Comparison of ENCODE assay signal across 11 mouse cellular contexts in genomic region chr1:178486828-178487227, GRCm38 (mm10). TPM values are rescaled to one million over a fixed set of nuclear protein-coding genes. Genes with fewer than 3 reads are reported as not detected.
DNase-seq lines count a peak whose midpoint lies in the region; ATAC-seq and TF ChIP-seq lines count a peak whose summit lies in the region.
"Had no signal": no experiment of that assay in that cellular context is flagged by ENCODE, and none has a peak within 500 bp of the region (broad histone marks: within the 10 kb centered on the region; RNA-seq: fewer than 3 reads in every experiment).

No protein-coding gene starts in this region.

- no peak overlapping the region for H3K27ac ChIP-seq in hindbrain, embryonic 15.5 days (replicated peaks)
- H3K27ac ChIP-seq in hindbrain, embryonic 14.5 days = no peak overlapping the region
- peak overlapping the region; percentile 82 for H3K27ac ChIP-seq in heart, embryonic 16.5 days (ENCODE audit: low read length)
- H3K27ac ChIP-seq: forebrain, embryonic 12.5 days; hindbrain, embryonic 12.5 days had no signal

- no peaks in the 10 kb centered on the region for H3K36me3 ChIP-seq in hindbrain, embryonic 15.5 days
- H3K36me3 ChIP-seq in hindbrain, embryonic 14.5 days (replicated peaks; ENCODE audit: control insufficient read depth, insufficient read depth) = no peaks in the 10 kb centered on the region
- H3K36me3 ChIP-seq in heart, embryonic 16.5 days (ENCODE audit: control insufficient read depth, insufficient read depth) = no peaks in the 10 kb centered on the region
- H3K36me3 ChIP-seq: forebrain, embryonic 12.5 days; hindbrain, embryonic 12.5 days had no signal

- H3K9me3 ChIP-seq in hindbrain, embryonic 15.5 days = no peaks in the 10 kb centered on the region
- no peaks in the 10 kb centered on the region for H3K9me3 ChIP-seq in hindbrain, embryonic 14.5 days (ENCODE audit: control insufficient read depth, low read length)
- H3K9me3 ChIP-seq in heart, embryonic 16.5 days (replicated peaks; ENCODE audit: control insufficient read depth, low read length) = no peaks in the 10 kb centered on the region
- H3K9me3 ChIP-seq: forebrain, embryonic 12.5 days; hindbrain, embryonic 12.5 days had no signal

- TF ChIP-seq POLR2A in brain, embryonic 14.5 days (IDR thresholded peaks at IDR 0.05; ENCODE audit: borderline replicate concordance, extremely low read depth, insufficient read depth, insufficient read length, poor library complexity, severe bottlenecking) = no peak

- H3K4me3 ChIP-seq in hindbrain, embryonic 15.5 days = no peak overlapping the region
- no peak overlapping the region for H3K4me3 ChIP-seq in hindbrain, embryonic 14.5 days (replicated peaks; ENCODE audit: low read length)
- H3K4me3 ChIP-seq in heart, embryonic 16.5 days (ENCODE audit: low read length) = peak overlapping the region; percentile 37
- H3K4me3 ChIP-seq: forebrain, embryonic 12.5 days; hindbrain, embryonic 12.5 days had no signal

- WGBS in hindbrain, embryonic 15.5 days = 67% methylated on average over 5 of the region's 5 CpGs
- 66% methylated on average over 5 of the region's 5 CpGs for WGBS in hindbrain, embryonic 14.5 days
- WGBS in heart, embryonic 16.5 days = 34% methylated on average over 5 of the region's 5 CpGs

- TF ChIP-seq CTCF in brain, embryonic 14.5 days (IDR thresholded peaks at IDR 0.05; ENCODE audit: borderline replicate concordance, extremely low read depth, insufficient read depth, insufficient read length) = no peak

- no peak overlapping the region for H3K4me2 ChIP-seq in hindbrain, embryonic 15.5 days
- H3K4me2 ChIP-seq in hindbrain, embryonic 14.5 days (replicated peaks) = no peak overlapping the region
- H3K4me2 ChIP-seq in heart, embryonic 16.5 days (ENCODE audit: low read depth, low read length) = peak overlapping the region; percentile 53
- H3K4me2 ChIP-seq: forebrain, embryonic 12.5 days; hindbrain, embryonic 12.5 days had no signal

- H3K9ac ChIP-seq in hindbrain, embryonic 15.5 days = no peak overlapping the region
- H3K9ac ChIP-seq in hindbrain, embryonic 14.5 days = no peak overlapping the region
- peak overlapping the region; percentile 28; the same call in 1 of the 2 replicates for H3K9ac ChIP-seq in heart, embryonic 16.5 days (ENCODE audit: low read length)
- H3K9ac ChIP-seq: forebrain, embryonic 12.5 days; hindbrain, embryonic 12.5 days had no signal

- ATAC-seq in hindbrain, embryonic 15.5 days (ENCODE audit: low FRiP score, low read depth) = 0 out of 2 replicates have a peak, but pooled peaks have one; percentile 38
- ATAC-seq in hindbrain, embryonic 14.5 days (ENCODE audit: low FRiP score) = no peak
- peak; percentile 78 for ATAC-seq in heart, embryonic 16.5 days (replicated peaks; ENCODE audit: extremely low read depth, insufficient read depth, low FRiP score)

- DNase-seq in hindbrain, embryonic 14.5 days (ENCODE audit: low spot score) = no peak
- DNase-seq in brain, embryonic 14.5 days (ENCODE audit: low read depth) = peak; percentile 20
- peak; percentile 51 to 57 for DNase-seq in right cerebral cortex, adult 2 months (ENCODE audit: low spot score in 2 of 2)
- no peak for DNase-seq in gastrocnemius, postnatal 4 days (ENCODE audit: low spot score in 2 of 2)
- no peak for DNase-seq in kidney, adult 18-20 months
- no peak for DNase-seq in B cell, adult 2 months
- DNase-seq: lung, postnatal 36 days had no signal

- H3K4me1 ChIP-seq in hindbrain, embryonic 15.5 days (replicated peaks) = no peaks in the 10 kb centered on the region
- H3K4me1 ChIP-seq in hindbrain, embryonic 14.5 days (replicated peaks; ENCODE audit: control insufficient read depth, insufficient read depth, low read length) = no peaks in the 10 kb centered on the region
- H3K4me1 ChIP-seq in heart, embryonic 16.5 days (ENCODE audit: control insufficient read depth, insufficient read depth, low read length) = peaks cover 34% of the 10 kb centered on the region

- H3K27me3 ChIP-seq in hindbrain, embryonic 15.5 days = no peaks in the 10 kb centered on the region
- H3K27me3 ChIP-seq in hindbrain, embryonic 14.5 days (ENCODE audit: control insufficient read depth, insufficient read depth, low read length) = no peaks in the 10 kb centered on the region
- no peaks in the 10 kb centered on the region for H3K27me3 ChIP-seq in heart, embryonic 16.5 days (ENCODE audit: control insufficient read depth, insufficient read depth, low read length)
- H3K27me3 ChIP-seq: forebrain, embryonic 12.5 days; hindbrain, embryonic 12.5 days had no signal

RNA-seq across cellular contexts. Expression of gene Kif26b, which starts 42.1 kb away (rescaled TPM):
- 10.8 and 11.8 TPM in 2 replicates for polyA plus RNA-seq in hindbrain, embryonic 15.5 days (2015; fragmentation: Nextera tagmentation; extraction: Ambion mirVana)
- polyA plus RNA-seq in hindbrain, embryonic 14.5 days (2014; fragmentation: Nextera tagmentation; extraction: Ambion mirVana) = 15.8 and 16.1 TPM in 2 replicates
- 5.6 and 17.0 TPM in 2 replicates for polyA plus RNA-seq in brain, embryonic 14.5 days (2012; rRNA removed)
- 5.1 and 6.5 TPM in 2 replicates for polyA plus RNA-seq in heart, embryonic 16.5 days (2015; fragmentation: Nextera tagmentation; extraction: Ambion mirVana)
- 1 to 10 TPM; 2.9 to 3.0 TPM for total RNA-seq in gastrocnemius, postnatal 4 days (2021)

Comparison
In these comparisons a context has a peak if more than half of its experiments do, and no peak if none do; other contexts are left out.
1. DNase-seq: peak in brain, embryonic 14.5 days (single experiment) and right cerebral cortex, adult 2 months (2 of 2); none in hindbrain, embryonic 14.5 days (single experiment), gastrocnemius, postnatal 4 days (0 of 2), kidney, adult 18-20 months (single experiment) and B cell, adult 2 months (0 of 2).